Mouse (Mus musculus): ENCODE results near the gene Pom121.

- TF ChIP-seq POLR2A (IDR thresholded peaks at IDR 0.05; ENCODE audit: borderline replicate concordance, extremely low read depth, insufficient read depth, insufficient read length, poor library complexity, severe bottlenecking) (no peak), CTCF (IDR thresholded peaks at IDR 0.05; ENCODE audit: borderline replicate concordance, extremely low read depth, insufficient read depth, insufficient read length) (no peak)
Observed at GRCm38 (mm10) chr5:135404623-135405022, 10.3 kb upstream of the Pom121 start.
